Mouse (Mus musculus) forebrain, embryonic 11.5 days (tissue): ENCODE results near the gene Hs2st1. TPM values are rescaled to one million over a fixed set of nuclear protein-coding genes. Genes with fewer than 3 reads are reported as not detected.
A peak's percentile ranks its signal among the peaks of the same experiment; 100 is the strongest.

Source experiments
- ATAC-seq: fragments of 200-750 bp; cut with Nextera tagmentation; replicated peaks from 2 replicates; pipeline ENCODE4 v1.8.0; 2017; ENCODE audit warnings: moderate TSS enrichment; ENCODE audit not compliant: low FRiP score
- DNase-seq: peaks from one replicate; pipeline ENCODE4 v3.0.0-alpha.2; 2017; ENCODE audit warnings: low spot score
- H3K27ac ChIP-seq: fragments of 300-500 bp; sonication (generic); 2 replicates; pipeline ENCODE4 v1.5.1; 2014; ENCODE audit warnings: low read depth, low read length
- H3K27me3 ChIP-seq: fragments of 300-500 bp; sonication (generic); 2 replicates; pipeline ENCODE4 v1.6.1; 2014; ENCODE audit warnings: mild to moderate bottlenecking, low read length, mixed read lengths; ENCODE audit not compliant: control insufficient read depth, insufficient read depth
- H3K36me3 ChIP-seq: fragments of 300-500 bp; sonication (generic); 2 replicates; pipeline ENCODE4 v1.6.1; 2014; ENCODE audit warnings: mild to moderate bottlenecking, low read length, moderate library complexity, mixed read lengths; ENCODE audit not compliant: control insufficient read depth, insufficient read depth
- H3K4me1 ChIP-seq: fragments of 300-500 bp; sonication (generic); replicated peaks from 2 replicates; pipeline ENCODE4 v1.6.1; 2014; ENCODE audit warnings: low read length, mixed read lengths; ENCODE audit not compliant: control insufficient read depth, insufficient read depth
- H3K4me2 ChIP-seq: fragments of 300-500 bp; sonication (generic); 2 replicates; pipeline ENCODE4 v1.6.1; 2014; ENCODE audit warnings: low read depth, mild to moderate bottlenecking, low read length, moderate library complexity, mixed read lengths; ENCODE audit not compliant: severe bottlenecking
- H3K4me3 ChIP-seq: fragments of 300-500 bp; sonication (generic); 2 replicates; pipeline ENCODE4 v1.5.1; 2014; ENCODE audit warnings: low read depth, low read length
- H3K9ac ChIP-seq: fragments of 300-500 bp; sonication (generic); 2 replicates; pipeline ENCODE4 v1.6.1; 2014; ENCODE audit warnings: low read length
- H3K9me3 ChIP-seq: fragments of 300-500 bp; sonication (generic); 2 replicates; pipeline ENCODE4 v1.6.1; 2016; ENCODE audit warnings: low read length, mixed read lengths; ENCODE audit not compliant: control insufficient read depth
- WGBS: fragments of 180-500 bp; shearing (Covaris S2); extraction: QIAGEN DNeasy Blood & Tissue Kit; methylation state at CpG from one replicate; pipeline ENCODE4 v1.1.7; 2014; 5-methylcytosine and 5-hydroxymethylcytosine counted together
- polyA plus RNA-seq: library from polyadenylated mRNA; unstranded; fragments of >200 nt; fragmentation: Nextera tagmentation; extraction: Ambion mirVana; gene quantifications from 2 replicates; pipeline ENCODE4 v1.2.1, GENCODE M21; 2014

The Hs2st1 gene
- polyA plus RNA-seq, 1 experiment from 2014 or later, result 25.3 TPM

DNA sequence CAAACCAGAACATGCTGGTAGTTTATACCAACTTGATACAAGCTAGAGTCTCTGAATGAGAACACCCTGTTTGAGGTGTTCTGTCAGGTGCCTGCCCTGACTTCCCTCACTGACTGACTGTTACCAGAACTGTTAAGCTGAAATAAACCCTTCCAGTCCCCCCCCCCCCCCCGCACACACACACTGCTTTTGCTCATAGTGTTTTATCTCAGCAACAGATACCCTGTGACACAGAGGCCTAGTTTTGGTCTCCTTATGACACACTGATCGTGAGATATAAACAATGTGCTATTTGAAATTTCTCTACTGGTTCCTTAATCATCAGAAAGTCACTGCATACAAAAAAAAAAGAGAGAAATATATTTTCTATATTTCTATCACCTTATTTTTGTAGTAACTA lies 81.2 kb downstream of the Hs2st1 start:
- Histone ChIP-seq H3K4me1 (no peaks in the 10 kb centered on the region), H3K4me2 (no peak overlapping the region), H3K4me3 (no peak overlapping the region), H3K27me3 (no peaks in the 10 kb centered on the region), H3K9ac (no peak overlapping the region), H3K27ac (no peak overlapping the region), H3K36me3 (no peaks in the 10 kb centered on the region), H3K9me3 (no peaks in the 10 kb centered on the region)
- DNase-seq (no peak), ATAC-seq (no peak)
- 91% methylated on average over 2 of the region's 2 CpGs for WGBS

DNA sequence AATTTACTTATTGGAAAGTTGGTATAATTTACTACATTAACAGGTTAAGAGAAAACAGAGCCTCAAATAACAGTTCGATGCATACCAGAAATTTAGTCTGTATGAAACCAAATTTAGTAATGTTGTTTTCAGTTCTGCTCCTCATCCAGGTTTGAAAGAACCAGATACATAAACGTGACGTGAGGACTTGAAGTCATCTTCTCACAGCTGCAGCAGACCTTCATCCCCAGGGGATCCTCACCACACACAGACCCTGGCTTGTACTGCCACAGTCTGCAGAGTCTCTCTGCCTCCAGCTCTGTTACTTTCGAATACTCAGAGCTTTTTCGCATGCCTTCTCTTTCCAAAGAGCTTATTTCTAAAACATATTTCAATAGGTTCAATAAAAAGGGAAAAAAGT lies 89.4 kb downstream of the Hs2st1 start:
- WGBS, result 88% methylated on average over 5 of the region's 5 CpGs
- H3K4me3 ChIP-seq, result no peak overlapping the region
- H3K36me3 ChIP-seq, result no peaks in the 10 kb centered on the region
- no peaks in the 10 kb centered on the region for H3K4me1 ChIP-seq
- no peak overlapping the region for H3K4me2 ChIP-seq
- H3K9ac ChIP-seq, result no peak overlapping the region
- no peak overlapping the region for H3K27ac ChIP-seq
- ATAC-seq (no peak), DNase-seq (no peak)
- H3K9me3 ChIP-seq, result no peaks in the 10 kb centered on the region
- no peaks in the 10 kb centered on the region for H3K27me3 ChIP-seq

DNA sequence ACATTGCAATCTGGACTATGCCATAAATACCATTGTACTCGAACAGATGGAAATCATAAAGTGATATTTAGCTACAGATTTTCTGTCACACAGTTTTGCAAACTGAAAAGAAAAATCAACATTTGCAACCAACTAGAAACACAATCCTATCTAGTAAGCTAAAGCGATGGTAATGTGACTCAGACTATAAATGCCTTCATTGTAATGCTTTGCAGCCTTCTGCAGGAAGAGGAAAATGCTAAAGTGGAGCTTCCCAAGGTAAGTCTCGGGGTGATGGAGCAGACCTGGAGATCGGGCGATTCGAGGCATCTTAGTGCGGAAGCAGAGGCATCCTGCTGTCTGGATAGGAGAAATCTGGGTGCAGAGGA lies 91.6 kb downstream of the Hs2st1 start:
- 88% methylated on average over 7 of the region's 7 CpGs for WGBS
- H3K9ac ChIP-seq, result no peak overlapping the region
- H3K27ac ChIP-seq, result no peak overlapping the region
- no peaks in the 10 kb centered on the region for H3K4me1 ChIP-seq
- no peak for DNase-seq
- ATAC-seq, result no peak
- H3K27me3 ChIP-seq, result no peaks in the 10 kb centered on the region
- no peaks in the 10 kb centered on the region for H3K36me3 ChIP-seq
- H3K4me2 ChIP-seq, result no peak overlapping the region
- no peak overlapping the region for H3K4me3 ChIP-seq
- no peaks in the 10 kb centered on the region for H3K9me3 ChIP-seq

DNA sequence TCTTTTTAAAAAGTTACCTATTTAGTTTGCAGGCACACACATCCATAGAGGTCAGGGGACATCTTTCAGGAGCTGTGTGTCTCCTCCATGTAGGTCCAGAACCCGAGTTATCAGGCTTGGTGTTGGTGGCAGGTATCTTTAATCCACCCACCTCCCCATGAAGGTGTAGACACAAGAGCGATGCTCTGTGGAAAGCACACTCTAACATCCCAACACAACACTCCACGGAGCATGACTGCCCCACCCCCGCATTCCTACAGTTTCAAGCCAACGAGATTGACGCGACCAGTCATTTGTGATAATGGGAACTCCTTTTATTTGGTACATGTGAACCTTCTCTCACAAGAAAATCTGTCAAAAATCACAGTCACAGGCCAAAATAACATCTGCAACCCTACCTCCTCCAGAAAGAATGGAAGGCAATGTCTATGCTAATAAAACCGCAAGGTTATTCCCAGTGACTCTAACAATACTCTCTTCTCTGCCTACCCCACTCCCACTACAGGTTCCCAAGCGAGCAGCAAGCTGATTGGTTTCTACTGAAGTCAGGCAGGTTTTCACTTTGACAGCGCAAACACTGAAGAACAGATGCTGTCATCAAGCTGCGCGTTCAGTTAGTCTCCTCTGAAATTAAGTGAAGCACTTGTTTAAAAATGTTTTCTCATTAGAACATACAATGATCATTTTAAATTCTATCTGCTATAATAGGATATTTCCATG lies 92.1 kb downstream of the Hs2st1 start:
- H3K27me3 ChIP-seq, result no peaks in the 10 kb centered on the region
- no peaks in the 10 kb centered on the region for H3K36me3 ChIP-seq
- no peak overlapping the region for H3K4me3 ChIP-seq
- no peak for DNase-seq
- no peaks in the 10 kb centered on the region for H3K4me1 ChIP-seq
- H3K9ac ChIP-seq, result no peak overlapping the region
- H3K9me3 ChIP-seq, result no peaks in the 10 kb centered on the region
- 94% methylated on average over 12 of the region's 12 CpGs for WGBS
- H3K27ac ChIP-seq, result no peak overlapping the region
- no peak overlapping the region for H3K4me2 ChIP-seq
- ATAC-seq, result no peak

DNA sequence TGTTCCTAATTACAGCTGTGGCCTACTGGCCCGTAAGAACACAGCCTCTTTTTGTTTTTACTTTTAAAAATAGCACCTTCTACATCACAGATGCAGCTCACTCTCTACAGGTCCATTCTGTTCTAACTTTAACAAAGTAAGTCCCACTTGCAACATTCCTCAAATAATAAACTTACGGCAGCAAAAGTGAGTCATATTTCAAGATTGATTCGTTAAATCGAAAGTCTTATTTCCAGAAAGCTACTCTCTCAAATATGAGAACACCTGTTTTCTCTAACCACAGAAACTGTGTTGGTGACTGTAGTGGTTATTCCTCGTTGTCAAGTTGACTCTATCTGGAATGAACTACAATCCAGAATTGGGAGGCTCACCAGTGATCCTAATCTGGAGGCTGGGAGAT lies 94.1 kb downstream of the Hs2st1 start:
- Histone ChIP-seq H3K9me3 (no peaks in the 10 kb centered on the region), H3K4me1 (0 out of 2 replicates have a peak, but pooled peaks cover 2% of the 10 kb centered on the region), H3K4me3 (no peak overlapping the region), H3K9ac (no peak overlapping the region), H3K27me3 (no peaks in the 10 kb centered on the region), H3K27ac (no peak overlapping the region), H3K4me2 (no peak overlapping the region), H3K36me3 (no peaks in the 10 kb centered on the region)
- DNase-seq, result no peak
- ATAC-seq, result no peak
- WGBS, result 92% methylated on average over 5 of the region's 5 CpGs

DNA sequence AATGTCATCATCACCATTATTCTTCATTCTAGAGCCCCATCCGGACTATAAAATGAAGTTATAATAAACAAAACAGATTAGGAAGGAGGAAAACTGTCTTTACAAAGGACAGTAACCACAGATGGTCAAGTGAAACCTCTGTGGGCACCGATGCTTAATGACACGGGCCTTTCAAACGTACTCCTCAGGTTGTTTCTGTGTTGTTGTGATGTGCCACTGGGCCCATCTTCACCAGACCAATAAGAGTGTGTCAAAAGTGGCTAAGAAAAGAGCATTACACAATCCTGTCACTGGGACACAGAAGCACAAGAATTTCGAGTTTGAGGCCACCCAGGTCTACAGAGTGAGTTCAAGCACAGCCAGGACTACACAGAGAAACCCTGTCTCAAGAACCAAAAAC lies 95.3 kb downstream of the Hs2st1 start:
- no peak for DNase-seq
- Histone ChIP-seq H3K4me2 (no peak overlapping the region), H3K4me1 (0 out of 2 replicates have a peak, but pooled peaks cover 2% of the 10 kb centered on the region), H3K9me3 (no peaks in the 10 kb centered on the region), H3K4me3 (no peak overlapping the region), H3K27me3 (no peaks in the 10 kb centered on the region), H3K36me3 (no peaks in the 10 kb centered on the region), H3K9ac (no peak overlapping the region), H3K27ac (no peak overlapping the region)
- WGBS, result 88% methylated on average over 5 of the region's 5 CpGs
- no peak for ATAC-seq

DNA sequence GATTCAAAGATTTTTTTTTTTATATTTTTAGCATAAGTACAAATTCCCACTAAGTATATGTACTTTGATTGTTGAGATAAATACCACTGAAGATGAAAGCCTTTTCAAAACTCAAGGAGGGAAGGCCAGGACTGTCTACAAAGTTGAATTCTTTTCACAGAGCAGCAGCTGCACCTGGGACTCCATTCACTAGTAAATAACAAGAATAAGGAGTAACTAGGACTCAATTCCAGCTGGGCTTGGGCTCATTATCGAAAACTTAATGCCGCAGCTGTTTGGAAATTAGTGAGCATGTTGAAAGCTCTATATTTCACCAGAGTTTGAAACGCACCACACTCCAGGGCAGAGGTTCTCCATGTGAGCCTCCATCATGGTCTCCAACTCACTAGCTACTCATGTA lies 98.0 kb downstream of the Hs2st1 start:
- DNase-seq, result no peak
- H3K4me3 ChIP-seq, result no peak overlapping the region
- H3K27me3 ChIP-seq, result no peaks in the 10 kb centered on the region
- no peaks in the 10 kb centered on the region for H3K9me3 ChIP-seq
- 0 out of 2 replicates have a peak, but pooled peaks have one; percentile 21 for ATAC-seq
- peak overlapping the region; percentile 12; the same call in 1 of the 2 replicates for H3K27ac ChIP-seq
- 49% methylated on average over 3 of the region's 3 CpGs for WGBS
- no peaks in the 10 kb centered on the region for H3K36me3 ChIP-seq
- 0 out of 2 replicates have a peak, but pooled peaks cover 2% of the 10 kb centered on the region for H3K4me1 ChIP-seq
- H3K9ac ChIP-seq, result no peak overlapping the region
- H3K4me2 ChIP-seq, result no peak overlapping the region

DNA sequence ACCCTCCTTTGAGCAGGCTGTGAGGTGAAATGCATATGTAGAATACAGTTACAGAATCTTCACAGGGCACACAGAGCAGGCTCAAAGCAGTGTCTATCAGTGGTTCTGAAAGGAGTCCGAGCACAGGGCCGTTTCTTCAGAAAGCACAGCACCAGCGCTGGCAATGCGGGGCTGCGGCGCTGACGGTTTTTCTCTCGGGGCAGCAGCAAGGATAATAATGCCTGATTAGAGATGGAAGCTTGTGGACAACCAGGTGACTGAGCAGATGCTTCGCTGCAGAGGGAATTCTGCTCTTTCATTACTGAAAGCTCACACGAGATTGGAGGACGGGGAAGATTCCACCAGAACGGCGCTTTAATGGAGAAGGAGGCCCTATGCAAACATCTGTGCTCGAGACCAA lies 99.1 kb downstream of the Hs2st1 start:
- H3K27me3 ChIP-seq, result no peaks in the 10 kb centered on the region
- 0 out of 2 replicates have a peak, but pooled peaks cover 2% of the 10 kb centered on the region for H3K4me1 ChIP-seq
- ATAC-seq, result no peak
- WGBS, result 70% methylated on average over 14 of the region's 14 CpGs
- H3K4me2 ChIP-seq, result no peak overlapping the region
- no peaks in the 10 kb centered on the region for H3K36me3 ChIP-seq
- no peak overlapping the region for H3K9ac ChIP-seq
- DNase-seq, result no peak
- no peaks in the 10 kb centered on the region for H3K9me3 ChIP-seq
- no peak overlapping the region for H3K4me3 ChIP-seq
- H3K27ac ChIP-seq, result no peak overlapping the region

DNA sequence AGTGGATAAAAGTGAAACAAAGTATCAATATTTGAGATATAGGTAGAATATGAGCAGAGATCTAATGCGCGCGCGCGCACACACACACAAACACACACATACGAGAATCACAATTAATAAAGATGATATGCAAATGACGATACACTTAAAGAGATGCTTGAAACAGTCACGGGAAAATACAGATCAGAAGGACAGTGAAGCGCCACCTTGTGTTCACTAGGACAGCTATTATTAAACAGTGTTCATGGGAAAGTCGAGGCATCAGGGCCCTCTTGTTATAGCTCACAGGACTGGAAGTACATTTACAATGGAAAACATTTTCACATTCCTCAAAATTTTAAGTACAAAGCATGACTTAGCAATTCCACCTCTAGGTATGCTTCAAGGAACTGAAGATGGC lies 102.5 kb downstream of the Hs2st1 start:
- Histone ChIP-seq H3K4me3 (no peak overlapping the region), H3K4me1 (0 out of 2 replicates have a peak, but pooled peaks cover under 1% of the 10 kb centered on the region), H3K36me3 (no peaks in the 10 kb centered on the region), H3K27ac (no peak overlapping the region), H3K9me3 (no peaks in the 10 kb centered on the region), H3K27me3 (no peaks in the 10 kb centered on the region), H3K4me2 (no peak overlapping the region), H3K9ac (no peak overlapping the region)
- WGBS, result 81% methylated on average over 10 of the region's 10 CpGs
- ATAC-seq (0 out of 2 replicates have a peak, but pooled peaks have one; percentile 13), DNase-seq (no peak)
